Mouse (Mus musculus) kidney, embryonic 14.5 days (tissue): ENCODE measurements around the gene Duox1. TPM values are rescaled to one million over a fixed set of nuclear protein-coding genes. Genes with fewer than 3 reads are reported as not detected.

Source experiments
- ATAC-seq: fragments of 200-750 bp; cut with Nextera tagmentation; 2 replicates; pipeline ENCODE4 v1.8.0; 2017; ENCODE audit warnings: moderate number of reproducible peaks, mild to moderate bottlenecking, moderate TSS enrichment, moderate library complexity; ENCODE audit not compliant: low FRiP score, low TSS enrichment
- H3K27ac ChIP-seq: fragments of 300-500 bp; sonication (generic); 2 replicates; pipeline ENCODE4 v1.5.1; 2014; ENCODE audit warnings: low read depth, mild to moderate bottlenecking, low read length, moderate library complexity, mixed read lengths
- H3K27me3 ChIP-seq: fragments of 300-500 bp; sonication (generic); 2 replicates; pipeline ENCODE4 v1.6.1; 2014; ENCODE audit warnings: mild to moderate bottlenecking, low read length; ENCODE audit not compliant: control insufficient read depth, insufficient read depth
- H3K36me3 ChIP-seq: fragments of 300-500 bp; sonication (generic); 2 replicates; pipeline ENCODE4 v1.6.1; 2014; ENCODE audit warnings: low read length, mixed read lengths; ENCODE audit not compliant: control insufficient read depth, insufficient read depth
- H3K4me1 ChIP-seq: fragments of 300-500 bp; sonication (generic); 2 replicates; pipeline ENCODE4 v1.6.1; 2014; ENCODE audit warnings: low read length, mixed read lengths; ENCODE audit not compliant: control insufficient read depth, insufficient read depth
- H3K4me2 ChIP-seq: fragments of 300-500 bp; sonication (generic); replicated peaks from 2 replicates; pipeline ENCODE4 v1.6.1; 2014; ENCODE audit warnings: low read depth, mild to moderate bottlenecking, low read length
- H3K4me3 ChIP-seq: fragments of 300-500 bp; sonication (generic); 2 replicates; pipeline ENCODE4 v1.5.1; 2014; ENCODE audit warnings: mild to moderate bottlenecking, low read length
- H3K9ac ChIP-seq: fragments of 300-500 bp; sonication (generic); 2 replicates; pipeline ENCODE4 v1.6.1; 2014; ENCODE audit warnings: low read depth, mild to moderate bottlenecking, low read length, moderate library complexity
- H3K9me3 ChIP-seq: fragments of 300-500 bp; sonication (generic); 2 replicates; pipeline ENCODE4 v1.6.1; 2016; ENCODE audit warnings: low read length; ENCODE audit not compliant: control insufficient read depth
- WGBS: fragments of 180-500 bp; shearing (Covaris S2); extraction: QIAGEN DNeasy Blood & Tissue Kit; methylation state at CpG from one replicate; pipeline ENCODE4 v1.1.7; 2014; 5-methylcytosine and 5-hydroxymethylcytosine counted together
- polyA plus RNA-seq: library from polyadenylated mRNA; unstranded; fragments of >200 nt; fragmentation: Nextera tagmentation; extraction: Ambion mirVana; gene quantifications from 2 replicates; pipeline ENCODE4 v1.2.1, GENCODE M21; 2014

Duox1 gene
- polyA plus RNA-seq, 1 experiment from 2014 or later, result not detected

GRCm38 (mm10) chr2:122374012-122374411 lies 58.5 kb downstream of the Duox1 start:
- H3K27ac ChIP-seq, result no peak overlapping the region
- H3K4me1 ChIP-seq, result 0 out of 2 replicates have a peak, but pooled peaks cover 5% of the 10 kb centered on the region
- H3K4me2 ChIP-seq, result no peak overlapping the region
- no peaks in the 10 kb centered on the region for H3K9me3 ChIP-seq
- no peaks in the 10 kb centered on the region for H3K36me3 ChIP-seq
- no peak overlapping the region for H3K9ac ChIP-seq
- H3K27me3 ChIP-seq, result peaks cover 8% of the 10 kb centered on the region
- 79% methylated on average over 5 of the region's 5 CpGs for WGBS
- H3K4me3 ChIP-seq, result no peak overlapping the region
- no peak for ATAC-seq

- H3K27me3 ChIP-seq, result peaks cover 8% of the 10 kb centered on the region
- ATAC-seq, result no peak
- peak overlapping the region; percentile 47; the same call in 1 of the 2 replicates for H3K9ac ChIP-seq
- no peaks in the 10 kb centered on the region for H3K36me3 ChIP-seq
- peak overlapping the region; percentile 48 for H3K4me3 ChIP-seq
- no peak overlapping the region for H3K27ac ChIP-seq
- 22% methylated on average over 23 of the region's 23 CpGs for WGBS
- no peaks in the 10 kb centered on the region for H3K4me1 ChIP-seq
- no peaks in the 10 kb centered on the region for H3K9me3 ChIP-seq
- H3K4me2 ChIP-seq, result peak overlapping the region; percentile 49
Observed at GRCm38 (mm10) chr2:122374666-122375331, 59.3 kb downstream of the Duox1 start.

GRCm38 (mm10) chr2:122375391-122375991 lies 60.0 kb downstream of the Duox1 start:
- H3K4me2 ChIP-seq, result peak overlapping the region; percentile 88
- H3K27me3 ChIP-seq, result peaks cover 4% of the 10 kb centered on the region; the same call in 1 of the 2 replicates
- peak overlapping the region; percentile 70 for H3K9ac ChIP-seq
- peak; percentile 87 for ATAC-seq
- H3K36me3 ChIP-seq, result no peaks in the 10 kb centered on the region
- WGBS, result under 1% methylated on average over 32 of the region's 32 CpGs
- H3K27ac ChIP-seq, result peak overlapping the region; percentile 85
- H3K9me3 ChIP-seq, result no peaks in the 10 kb centered on the region
- no peaks in the 10 kb centered on the region for H3K4me1 ChIP-seq
- peak overlapping the region; percentile 72 for H3K4me3 ChIP-seq

- peak overlapping the region; percentile 88 for H3K4me2 ChIP-seq
- under 1% methylated on average over 22 of the region's 22 CpGs for WGBS
Observed at GRCm38 (mm10) chr2:122376041-122376561, 60.6 kb downstream of the Duox1 start.

GRCm38 (mm10) chr2:122377215-122377674 lies 61.8 kb downstream of the Duox1 start:
- ATAC-seq, result peak; percentile 88
- peak overlapping the region; percentile 89 for H3K27ac ChIP-seq
- under 1% methylated on average over 28 of the region's 28 CpGs for WGBS

More at GRCm38 (mm10) chr2:122376041-122376561, 60.6 kb downstream of the Duox1 start:
- ATAC-seq, result peak; percentile 5; the same call in 1 of the 2 replicates
- Histone ChIP-seq H3K4me3 (peak overlapping the region; percentile 72), H3K9me3 (no peaks in the 10 kb centered on the region), H3K36me3 (no peaks in the 10 kb centered on the region), H3K9ac (peak overlapping the region; percentile 70), H3K27ac (peak overlapping the region; percentile 85), H3K4me1 (no peaks in the 10 kb centered on the region), H3K27me3 (peaks cover 4% of the 10 kb centered on the region; the same call in 1 of the 2 replicates)

GRCm38 (mm10) chr2:122377751-122378246 lies 62.3 kb downstream of the Duox1 start:
- peak overlapping the region; percentile 89 for H3K27ac ChIP-seq
- no peaks in the 10 kb centered on the region for H3K9me3 ChIP-seq
- H3K4me1 ChIP-seq, result no peaks in the 10 kb centered on the region
- no peaks in the 10 kb centered on the region for H3K36me3 ChIP-seq
- WGBS, result under 1% methylated on average over 26 of the region's 26 CpGs
- H3K27me3 ChIP-seq, result no peaks in the 10 kb centered on the region
- H3K4me3 ChIP-seq, result peak overlapping the region; percentile 64
- H3K9ac ChIP-seq, result peak overlapping the region; percentile 67
- H3K4me2 ChIP-seq, result peak overlapping the region; percentile 55
- peak; percentile 84 for ATAC-seq

More at GRCm38 (mm10) chr2:122377215-122377674, 61.8 kb downstream of the Duox1 start:
- H3K9ac ChIP-seq, result peak overlapping the region; percentile 67
- no peaks in the 10 kb centered on the region for H3K36me3 ChIP-seq
- peak overlapping the region; percentile 64 for H3K4me3 ChIP-seq
- H3K9me3 ChIP-seq, result no peaks in the 10 kb centered on the region
- H3K27me3 ChIP-seq, result peaks cover 1% of the 10 kb centered on the region; the same call in 1 of the 2 replicates
- H3K4me1 ChIP-seq, result no peaks in the 10 kb centered on the region
- H3K4me2 ChIP-seq, result peak overlapping the region; percentile 55

GRCm38 (mm10) chr2:122378421-122379291 lies 63.2 kb downstream of the Duox1 start:
- WGBS, result 19% methylated on average over 8 of the region's 8 CpGs
- 0 out of 2 replicates have a peak overlapping the region, but pooled peaks have one; percentile 67 for H3K9ac ChIP-seq
- no peak for ATAC-seq
- H3K27ac ChIP-seq, result no peak overlapping the region; the same call in 1 of the 2 replicates
- peak overlapping the region; percentile 64 for H3K4me3 ChIP-seq
- no peaks in the 10 kb centered on the region for H3K36me3 ChIP-seq
- H3K4me1 ChIP-seq, result no peaks in the 10 kb centered on the region
- peak overlapping the region; percentile 55 for H3K4me2 ChIP-seq
- no peaks in the 10 kb centered on the region for H3K27me3 ChIP-seq
- H3K9me3 ChIP-seq, result no peaks in the 10 kb centered on the region

- Histone ChIP-seq H3K4me2 (no peak overlapping the region), H3K9ac (no peak overlapping the region), H3K4me1 (no peaks in the 10 kb centered on the region), H3K9me3 (no peaks in the 10 kb centered on the region), H3K4me3 (no peak overlapping the region), H3K36me3 (no peaks in the 10 kb centered on the region), H3K27me3 (no peaks in the 10 kb centered on the region), H3K27ac (no peak overlapping the region)
- WGBS, result 49% methylated on average over 2 of the region's 2 CpGs
- no peak for ATAC-seq
Observed at GRCm38 (mm10) chr2:122379292-122379650, 63.8 kb downstream of the Duox1 start.
